Mouse (Mus musculus) heart, embryonic 11.5 days (tissue): ENCODE measurements at regions not wholly inside any gene's neighbourhood (a gene's known extent, or its start where the extent isn't known, plus 50 kb on each side); places are given as distances from the start of the nearest gene placed in this dataset.
"Not testable (repeated sequence)": the region's sequence is repeated elsewhere in the genome, so short reads cannot be mapped to it uniquely, and the experiment has no call there.

Experiments
- ATAC-seq: fragments of 200-750 bp; cut with Nextera tagmentation; replicated peaks from 2 replicates; pipeline ENCODE4 v1.8.0; 2017; ENCODE audit warnings: moderate library complexity; ENCODE audit not compliant: insufficient number of reproducible peaks, low FRiP score, low TSS enrichment
- H3K27ac ChIP-seq: fragments of 300-500 bp; sonication (generic); 2 replicates; pipeline ENCODE4 v1.5.1; 2014; ENCODE audit warnings: mild to moderate bottlenecking, low read depth, low read length
- H3K27me3 ChIP-seq: fragments of 300-500 bp; sonication (generic); 2 replicates; pipeline ENCODE4 v1.6.1; 2014; ENCODE audit warnings: mild to moderate bottlenecking, low read length, mixed read lengths; ENCODE audit not compliant: control insufficient read depth, insufficient read depth
- H3K36me3 ChIP-seq: fragments of 300-500 bp; sonication (generic); 2 replicates; pipeline ENCODE4 v1.6.1; 2014; ENCODE audit warnings: mild to moderate bottlenecking, low read length, moderate library complexity, mixed read lengths; ENCODE audit not compliant: control insufficient read depth, insufficient read depth
- H3K4me1 ChIP-seq: fragments of 300-500 bp; sonication (generic); 2 replicates; pipeline ENCODE4 v1.6.1; 2014; ENCODE audit warnings: low read length; ENCODE audit not compliant: control insufficient read depth, insufficient read depth
- H3K4me2 ChIP-seq: fragments of 300-500 bp; sonication (generic); 2 replicates; pipeline ENCODE4 v1.6.1; 2014; ENCODE audit warnings: mild to moderate bottlenecking, moderate library complexity
- H3K4me3 ChIP-seq: fragments of 300-500 bp; sonication (generic); 2 replicates; pipeline ENCODE4 v1.5.1; 2014; ENCODE audit warnings: low read depth, low read length
- H3K9ac ChIP-seq: fragments of 300-500 bp; sonication (generic); 2 replicates; pipeline ENCODE4 v1.6.1; 2014; ENCODE audit warnings: mild to moderate bottlenecking, low read depth, low read length, moderate library complexity
- H3K9me3 ChIP-seq: fragments of 300-500 bp; sonication (generic); replicated peaks from 2 replicates; pipeline ENCODE4 v1.6.1; 2016; ENCODE audit warnings: low read length; ENCODE audit not compliant: control insufficient read depth
- WGBS: fragments of 180-500 bp; shearing (Covaris S2); extraction: QIAGEN DNeasy Blood & Tissue Kit; methylation state at CpG from one replicate; pipeline ENCODE4 v1.1.7; 2014; ENCODE audit not compliant: insufficient replicate concordance; 5-methylcytosine and 5-hydroxymethylcytosine counted together

GRCm38 (mm10) chr4:3059511-3060054, 107.5 kb upstream of the Vmn1r2 start:
- no peaks in the 10 kb centered on the region for H3K4me1 ChIP-seq
- WGBS = 43% methylated on average over 2 of the region's 2 CpGs

GRCm38 (mm10) chr4:3062027-3062605, 105.0 kb upstream of the Vmn1r2 start:
- H3K4me2 ChIP-seq = no peak overlapping the region
- ATAC-seq = 0 out of 2 replicates have a peak, but pooled peaks have one; percentile 0
- peaks cover 73% of the 10 kb centered on the region for H3K9me3 ChIP-seq
- H3K4me1 ChIP-seq = no peaks in the 10 kb centered on the region
- no peak overlapping the region for H3K4me3 ChIP-seq
- no peaks in the 10 kb centered on the region for H3K27me3 ChIP-seq
- H3K36me3 ChIP-seq = no peaks in the 10 kb centered on the region; the same call in 1 of the 2 replicates
- 61% methylated on average over 2 of the region's 2 CpGs for WGBS
- H3K9ac ChIP-seq = no peak overlapping the region
- H3K27ac ChIP-seq = no peak overlapping the region

More at GRCm38 (mm10) chr4:3059511-3060054, 107.5 kb upstream of the Vmn1r2 start:
- H3K4me3 ChIP-seq = no peak overlapping the region
- H3K36me3 ChIP-seq = no peaks in the 10 kb centered on the region; the same call in none of the 2 replicates
- H3K9me3 ChIP-seq = peaks cover 66% of the 10 kb centered on the region
- no peak overlapping the region for H3K27ac ChIP-seq
- H3K27me3 ChIP-seq = no peaks in the 10 kb centered on the region
- no peak overlapping the region for H3K9ac ChIP-seq
- no peak overlapping the region for H3K4me2 ChIP-seq
- no peak; the same call in 1 of the 2 replicates for ATAC-seq

- no peak overlapping the region for H3K4me2 ChIP-seq
- WGBS = 47% methylated on average over 3 of the region's 3 CpGs
- ATAC-seq = no peak
- H3K27ac ChIP-seq = no peak overlapping the region
- H3K9ac ChIP-seq = no peak overlapping the region
- peaks cover 84% of the 10 kb centered on the region for H3K9me3 ChIP-seq
- H3K4me1 ChIP-seq = no peaks in the 10 kb centered on the region
- H3K27me3 ChIP-seq = no peaks in the 10 kb centered on the region
- H3K4me3 ChIP-seq = no peak overlapping the region
- no peaks in the 10 kb centered on the region; the same call in 1 of the 2 replicates for H3K36me3 ChIP-seq
Measured at GRCm38 (mm10) chr4:3063966-3064365, 103.2 kb upstream of the Vmn1r2 start.

GRCm38 (mm10) chr4:3064571-3064970, 102.5 kb upstream of the Vmn1r2 start:
- H3K4me1 ChIP-seq = no peaks in the 10 kb centered on the region
- H3K9me3 ChIP-seq = peaks cover 84% of the 10 kb centered on the region
- H3K9ac ChIP-seq = no peak overlapping the region
- no peaks in the 10 kb centered on the region for H3K27me3 ChIP-seq
- H3K27ac ChIP-seq = no peak overlapping the region
- WGBS = 34% methylated on average over 3 of the region's 3 CpGs
- H3K4me2 ChIP-seq = no peak overlapping the region
- H3K4me3 ChIP-seq = no peak overlapping the region
- no peaks in the 10 kb centered on the region; the same call in 1 of the 2 replicates for H3K36me3 ChIP-seq
- no peak for ATAC-seq

GRCm38 (mm10) chr4:3065335-3065734, 101.8 kb upstream of the Vmn1r2 start:
- not testable (repeated sequence) for H3K4me1 ChIP-seq, H3K36me3 ChIP-seq, H3K9ac ChIP-seq, H3K27ac ChIP-seq, H3K4me2 ChIP-seq, ATAC-seq, H3K27me3 ChIP-seq, H3K4me3 ChIP-seq
- WGBS = 64% methylated on average over 3 of the region's 3 CpGs
- peaks cover 83% of the 10 kb centered on the region for H3K9me3 ChIP-seq

- Histone ChIP-seq H3K4me3 (no peak overlapping the region), H3K4me2 (no peak overlapping the region), H3K9ac (no peak overlapping the region), H3K36me3 (no peaks in the 10 kb centered on the region; the same call in 1 of the 2 replicates), H3K4me1 (no peaks in the 10 kb centered on the region), H3K9me3 (peaks cover 92% of the 10 kb centered on the region), H3K27ac (no peak overlapping the region), H3K27me3 (no peaks in the 10 kb centered on the region)
- WGBS = 72% methylated on average over 5 of the region's 5 CpGs
- no peak for ATAC-seq
Measured at GRCm38 (mm10) chr4:3066051-3066736, 100.9 kb upstream of the Vmn1r2 start.

GRCm38 (mm10) chr4:3067265-3067664, 99.9 kb upstream of the Vmn1r2 start:
- Histone ChIP-seq H3K27me3 (no peaks in the 10 kb centered on the region), H3K4me1 (no peaks in the 10 kb centered on the region), H3K9ac (no peak overlapping the region), H3K4me3 (no peak overlapping the region), H3K4me2 (no peak overlapping the region), H3K36me3 (no peaks in the 10 kb centered on the region; the same call in 1 of the 2 replicates), H3K9me3 (peaks cover 88% of the 10 kb centered on the region), H3K27ac (no peak overlapping the region)
- 43% methylated on average over 2 of the region's 2 CpGs for WGBS
- ATAC-seq = no peak

- ATAC-seq = peak; percentile 33
- WGBS = 32% methylated on average over 2 of the region's 2 CpGs
- H3K9me3 ChIP-seq = peaks cover 87% of the 10 kb centered on the region
Measured at GRCm38 (mm10) chr4:3067666-3068065, 99.5 kb upstream of the Vmn1r2 start.

More at GRCm38 (mm10) chr4:3067666-3068065, 99.5 kb upstream of the Vmn1r2 start:
- H3K9ac ChIP-seq = no peak overlapping the region
- no peaks in the 10 kb centered on the region for H3K4me1 ChIP-seq
- no peaks in the 10 kb centered on the region for H3K27me3 ChIP-seq
- no peak overlapping the region for H3K4me2 ChIP-seq
- H3K4me3 ChIP-seq = no peak overlapping the region
- H3K27ac ChIP-seq = no peak overlapping the region
- no peaks in the 10 kb centered on the region; the same call in 1 of the 2 replicates for H3K36me3 ChIP-seq
